Mouse (Mus musculus): ENCODE measurements at regions not wholly inside any gene's neighbourhood (a gene's known extent, or its start where the extent isn't known, plus 50 kb on each side); places are given as distances from the start of the nearest gene placed in this dataset.

GRCm38 (mm10) chr9:51379589-51379988, 50.9 kb upstream of the 1810046K07Rik start:
- no peak for DNase-seq (ENCODE audit: low read depth in 2 of 2, low spot score in 2 of 2)

- no peak for DNase-seq (ENCODE audit: low read depth in 2 of 2, low spot score in 2 of 2)
Observed at GRCm38 (mm10) chr9:51393921-51394320, 65.2 kb upstream of the 1810046K07Rik start.

GRCm38 (mm10) chr9:51394372-51394771, 65.7 kb upstream of the 1810046K07Rik start:
- no peak for DNase-seq (ENCODE audit: low read depth in 2 of 2, low spot score in 2 of 2)

- no peak for DNase-seq (ENCODE audit: low read depth in 2 of 2, low spot score in 2 of 2)
Observed at GRCm38 (mm10) chr9:51396801-51397200, 68.1 kb upstream of the 1810046K07Rik start.

GRCm38 (mm10) chr9:51397589-51398220, 69.0 kb upstream of the 1810046K07Rik start:
- no peak for DNase-seq (ENCODE audit: low read depth in 2 of 2, low spot score in 2 of 2)

GRCm38 (mm10) chr9:51398886-51399285, 70.2 kb upstream of the 1810046K07Rik start:
- no peak for DNase-seq (ENCODE audit: low read depth in 2 of 2, low spot score in 2 of 2)

GRCm38 (mm10) chr9:51399356-51399755, 70.6 kb upstream of the 1810046K07Rik start:
- DNase-seq (ENCODE audit: low read depth in 2 of 2, low spot score in 2 of 2): no peak

GRCm38 (mm10) chr9:51401779-51402178, 73.1 kb upstream of the 1810046K07Rik start:
- DNase-seq (ENCODE audit: low read depth in 2 of 2, low spot score in 2 of 2): peak; percentile 3 to 8

GRCm38 (mm10) chr9:51407978-51408377, 79.3 kb upstream of the 1810046K07Rik start:
- DNase-seq (ENCODE audit: low read depth in 2 of 2, low spot score in 2 of 2): no peak

- no peak for DNase-seq (ENCODE audit: low read depth in 2 of 2, low spot score in 2 of 2)
Observed at GRCm38 (mm10) chr9:51418923-51419482, 90.3 kb upstream of the 1810046K07Rik start.

GRCm38 (mm10) chr9:51422553-51422952, 93.8 kb upstream of the 1810046K07Rik start:
- DNase-seq (ENCODE audit: low read depth in 2 of 2, low spot score in 2 of 2): no peak

- DNase-seq (ENCODE audit: low read depth in 2 of 2, low spot score in 2 of 2): no peak
Observed at GRCm38 (mm10) chr9:51423341-51423740, 94.6 kb upstream of the 1810046K07Rik start.

GRCm38 (mm10) chr9:51430426-51430825, 101.7 kb upstream of the 1810046K07Rik start:
- no peak for DNase-seq (ENCODE audit: low read depth in 2 of 2, low spot score in 2 of 2)

GRCm38 (mm10) chr9:51437130-51437529, 108.4 kb upstream of the 1810046K07Rik start:
- no peak for DNase-seq (ENCODE audit: low read depth in 2 of 2, low spot score in 2 of 2)

GRCm38 (mm10) chr9:51441773-51442381, 113.2 kb upstream of the 1810046K07Rik start:
- no peak for DNase-seq (ENCODE audit: low read depth in 2 of 2, low spot score in 2 of 2)

GRCm38 (mm10) chr9:51455690-51456089, 127.0 kb upstream of the 1810046K07Rik start:
- no peak for DNase-seq (ENCODE audit: low read depth in 2 of 2, low spot score in 2 of 2)

GRCm38 (mm10) chr9:51462463-51463024, 133.8 kb upstream of the 1810046K07Rik start:
- no peak for DNase-seq (ENCODE audit: low read depth in 2 of 2, low spot score in 2 of 2)

GRCm38 (mm10) chr9:51470031-51470430, 141.3 kb upstream of the 1810046K07Rik start:
- DNase-seq (ENCODE audit: low read depth in 2 of 2, low spot score in 2 of 2): no peak

GRCm38 (mm10) chr9:51476511-51477056, 147.9 kb upstream of the 1810046K07Rik start:
- no peak for DNase-seq (ENCODE audit: low read depth in 2 of 2, low spot score in 2 of 2)

- DNase-seq (ENCODE audit: low read depth in 2 of 2, low spot score in 2 of 2): no peak
Observed at GRCm38 (mm10) chr9:51487840-51488239, 159.1 kb upstream of the 1810046K07Rik start.

GRCm38 (mm10) chr9:51507265-51507913, 178.7 kb upstream of the 1810046K07Rik start:
- no peak for DNase-seq (ENCODE audit: low read depth in 2 of 2, low spot score in 2 of 2)
